27 mouse cellular contexts compared by ENCODE assay signal in the genomic region with DNA sequence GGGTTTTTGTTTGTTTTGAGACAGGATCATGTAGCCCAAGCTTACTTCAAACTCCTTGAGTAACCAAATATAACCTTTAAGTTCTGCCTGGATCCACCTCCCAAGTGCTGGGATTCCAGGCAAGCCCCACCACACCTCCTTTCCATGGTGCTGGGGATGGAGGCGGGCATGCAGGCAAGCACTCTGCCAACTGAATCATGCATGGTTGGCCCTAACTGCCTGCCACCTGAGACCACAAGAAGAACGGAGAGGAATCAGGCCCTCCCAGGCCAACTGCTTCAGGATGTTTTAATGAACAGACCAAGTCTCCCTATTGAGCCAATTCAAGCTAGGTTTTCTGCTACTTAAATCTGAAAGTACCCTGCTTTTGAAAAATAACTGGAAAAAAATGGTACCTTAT. TPM values are rescaled to one million over a fixed set of nuclear protein-coding genes. Genes with fewer than 3 reads are reported as not detected.
DNase-seq lines count a peak whose midpoint lies in the region; ATAC-seq and TF ChIP-seq lines count a peak whose summit lies in the region.
"Had no signal": no experiment of that assay in that cellular context is flagged by ENCODE, and none has a peak within 500 bp of the region (broad histone marks: within the 10 kb centered on the region; RNA-seq: fewer than 3 reads in every experiment).

No protein-coding gene starts in this region.

- H3K27ac ChIP-seq in gastrocnemius, adult 2 months, result peak overlapping the region; percentile 39
- peak overlapping the region; percentile 6; the same call in 1 of the 2 replicates for H3K27ac ChIP-seq in layer of hippocampus, adult 2 months
- peak overlapping the region; percentile 54; the same call in 1 of the 2 replicates for H3K27ac ChIP-seq in limb, embryonic 15.5 days
- no peak overlapping the region for H3K27ac ChIP-seq in limb, embryonic 10.5 days
- 0 out of 2 replicates have a peak overlapping the region, but pooled peaks have one; percentile 11 for H3K27ac ChIP-seq in brown adipose tissue, adult 24 weeks (replicated peaks; ENCODE audit: low read depth, low read length)
- H3K27ac ChIP-seq: embryonic facial prominence, embryonic 12.5 days; embryonic facial prominence, embryonic 15.5 days; heart, adult 2 months; heart, embryonic 10.5 days; heart, embryonic 13.5 days; hindbrain, embryonic 15.5 days had no signal

- no peak overlapping the region for H3K9ac ChIP-seq in limb, embryonic 15.5 days
- H3K9ac ChIP-seq: embryonic facial prominence, embryonic 12.5 days; embryonic facial prominence, embryonic 15.5 days; forebrain, postnatal 0 days; heart, embryonic 13.5 days; hindbrain, embryonic 15.5 days had no signal

- intact Hi-C loops in gastrocnemius, adult 2 months (cut with DNase I), result no loop called here

- 63% methylated on average over 2 of the region's 2 CpGs for WGBS in limb, embryonic 15.5 days
- 80% methylated on average over 2 of the region's 2 CpGs for WGBS in limb, embryonic 10.5 days

- no peak overlapping the region for H3K4me2 ChIP-seq in limb, embryonic 15.5 days
- H3K4me2 ChIP-seq: embryonic facial prominence, embryonic 12.5 days; embryonic facial prominence, embryonic 15.5 days; heart, embryonic 13.5 days; hindbrain, embryonic 15.5 days had no signal

- no peak for TF ChIP-seq CTCF in gastrocnemius, adult 2 months (IDR thresholded peaks at IDR 0.05)
- TF ChIP-seq CTCF in layer of hippocampus, adult 2 months (conservative IDR thresholded peaks at IDR 0.05), result no peak

- no peak for ATAC-seq in limb, embryonic 15.5 days (ENCODE audit: insufficient number of reproducible peaks, low FRiP score, low TSS enrichment, low read depth)
- ATAC-seq: forebrain, embryonic 14.5 days; forebrain, postnatal 0 days; Patski had no signal

- H3K4me3 ChIP-seq in gastrocnemius, adult 2 months, result no peak overlapping the region
- H3K4me3 ChIP-seq in layer of hippocampus, adult 2 months, result no peak overlapping the region
- H3K4me3 ChIP-seq in limb, embryonic 15.5 days, result no peak overlapping the region
- H3K4me3 ChIP-seq in limb, embryonic 10.5 days, result no peak overlapping the region
- no peak overlapping the region for H3K4me3 ChIP-seq in brown adipose tissue, adult 24 weeks (ENCODE audit: insufficient read depth, low read depth, low read length)
- H3K4me3 ChIP-seq: embryonic facial prominence, embryonic 12.5 days; embryonic facial prominence, embryonic 15.5 days; heart, adult 2 months; heart, embryonic 10.5 days; heart, embryonic 13.5 days; hindbrain, embryonic 15.5 days had no signal

- H3K36me3 ChIP-seq in limb, embryonic 15.5 days, result no peaks in the 10 kb centered on the region
- H3K36me3 ChIP-seq in limb, embryonic 10.5 days, result no peaks in the 10 kb centered on the region
- H3K36me3 ChIP-seq: embryonic facial prominence, embryonic 12.5 days; embryonic facial prominence, embryonic 15.5 days; G1E; heart, embryonic 10.5 days; heart, embryonic 13.5 days; hindbrain, embryonic 15.5 days had no signal

- peaks cover 35% of the 10 kb centered on the region for H3K4me1 ChIP-seq in limb, embryonic 15.5 days
- H3K4me1 ChIP-seq in limb, embryonic 10.5 days, result peaks cover 12% of the 10 kb centered on the region; the same call in 1 of the 2 replicates
- H3K4me1 ChIP-seq in brown adipose tissue, adult 24 weeks (ENCODE audit: control insufficient read depth, insufficient read depth, insufficient read length, low read length), result peaks cover 28% of the 10 kb centered on the region

- H3K27me3 ChIP-seq in limb, embryonic 15.5 days, result no peaks in the 10 kb centered on the region
- H3K27me3 ChIP-seq in limb, embryonic 10.5 days (ENCODE audit: low read depth, poor library complexity, severe bottlenecking), result no peaks in the 10 kb centered on the region
- H3K27me3 ChIP-seq: CH12.LX; embryonic facial prominence, embryonic 12.5 days; embryonic facial prominence, embryonic 15.5 days; heart, embryonic 13.5 days; hindbrain, embryonic 15.5 days; Patski had no signal

- no peak for DNase-seq in gastrocnemius, adult 2 months
- no peak for DNase-seq in gastrocnemius, postnatal 10 days
- no peak for DNase-seq in layer of hippocampus, adult 2 months (ENCODE audit: low spot score in 2 of 2)
- no peak for DNase-seq in layer of hippocampus, adult 11-12 months (ENCODE audit: low spot score)
- DNase-seq in limb, embryonic 10.5 days (ENCODE audit: low spot score), result no peak
- DNase-seq in lung, postnatal 25 days (ENCODE audit: low spot score), result no peak
- DNase-seq: adrenal gland, postnatal 10 days; adrenal gland, postnatal 36 days; B cell, adult 2 months; cerebellum, adult 11-12 months; cerebellum, adult 8-10 months; forebrain, postnatal 0 days; gastrocnemius, postnatal 36 days; heart, adult 2 months; heart, postnatal 14 days; heart, postnatal 4 days had no signal

- no peaks in the 10 kb centered on the region for H3K9me3 ChIP-seq in limb, embryonic 15.5 days
- no peaks in the 10 kb centered on the region for H3K9me3 ChIP-seq in limb, embryonic 10.5 days (replicated peaks)
- H3K9me3 ChIP-seq: embryonic facial prominence, embryonic 12.5 days; embryonic facial prominence, embryonic 15.5 days; G1E; heart, embryonic 10.5 days; heart, embryonic 13.5 days; hindbrain, embryonic 15.5 days had no signal

RNA-seq across cellular contexts. Expression of a gene that starts 13.1 kb away (rescaled TPM):
- 10 to 100 TPM in 1 of 2 experiments, 1 to 10 TPM in 1; 9.3 to 16.8 TPM for total RNA-seq in gastrocnemius, adult 2 months (2021)
- total RNA-seq in gastrocnemius, postnatal 10 days (2021), result 10 to 100 TPM; 15.7 to 20.2 TPM
- total RNA-seq in layer of hippocampus, adult 2 months (2021), result 10 to 100 TPM; 29.2 to 30.5 TPM
- 16.3 and 18.3 TPM in 2 replicates for polyA plus RNA-seq in limb, embryonic 15.5 days (2015; fragmentation: Nextera tagmentation; extraction: Ambion mirVana)
- polyA plus RNA-seq in limb, embryonic 10.5 days (2016; fragmentation: Nextera tagmentation; extraction: Ambion mirVana), result 15.0 and 19.4 TPM in 2 replicates
- 12.2 and 15.7 TPM in 2 replicates for polyA plus RNA-seq in brown adipose tissue, adult 24 weeks (2012; ENCODE audit: insufficient read depth, insufficient read length, missing spikeins)
